ENCODE assay signal across 18 mouse cellular contexts in the genomic region with DNA sequence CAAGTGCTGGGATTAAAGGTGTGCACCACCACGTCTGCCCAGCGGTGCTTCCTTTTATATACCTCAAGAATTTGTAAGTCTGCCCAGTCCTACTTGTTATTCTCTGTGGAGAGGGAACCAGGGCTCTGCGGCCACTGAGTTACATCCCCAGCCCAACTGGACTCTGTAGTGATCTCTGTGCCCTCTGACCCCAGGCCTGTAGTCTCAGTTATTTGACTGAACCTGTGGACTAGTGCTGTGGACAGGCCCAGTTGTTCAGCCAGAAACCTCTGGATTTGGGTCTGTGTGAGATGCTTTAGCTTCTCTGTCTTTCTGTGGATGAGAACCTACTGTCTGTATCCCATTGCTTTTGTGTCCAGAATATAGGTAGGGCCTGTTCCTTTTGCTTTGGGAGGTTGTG.
"Had no signal": no experiment of that assay in that cellular context is flagged by ENCODE, and none has a peak within 500 bp of the region (broad histone marks: within the 10 kb centered on the region; RNA-seq: fewer than 3 reads in every experiment).

No protein-coding gene starts in this region.

- H3K27ac ChIP-seq: lung, embryonic 15.5 days; macrophage; midbrain, embryonic 13.5 days; midbrain, embryonic 15.5 days; neural tube, embryonic 12.5 days; stomach, embryonic 15.5 days; stomach, postnatal 0 days had no signal

- H3K9me3 ChIP-seq: lung, embryonic 15.5 days; megakaryocyte, embryonic 14.5 days; midbrain, embryonic 13.5 days; midbrain, embryonic 15.5 days; neural tube, embryonic 12.5 days; stomach, embryonic 15.5 days had no signal

- H3K4me3 ChIP-seq: lung, embryonic 15.5 days; megakaryocyte, embryonic 14.5 days; midbrain, embryonic 13.5 days; midbrain, embryonic 15.5 days; neural tube, embryonic 12.5 days; stomach, embryonic 15.5 days had no signal

- H3K4me2 ChIP-seq: lung, embryonic 15.5 days; midbrain, embryonic 11.5 days; midbrain, embryonic 13.5 days; midbrain, embryonic 15.5 days; neural tube, embryonic 12.5 days; stomach, embryonic 15.5 days had no signal

- ATAC-seq: liver, postnatal 0 days; lung, postnatal 0 days; midbrain, embryonic 13.5 days; midbrain, embryonic 15.5 days had no signal

- H3K4me1 ChIP-seq: stomach, embryonic 15.5 days had no signal

- DNase-seq: liver, postnatal 0 days; lung, adult 2 months; lung, postnatal 14 days; lung, postnatal 36 days; right cerebral cortex, postnatal 14 days; thymus, adult 2 months; thymus, postnatal 25 days; thymus, postnatal 4 days had no signal

- H3K9ac ChIP-seq: liver, postnatal 0 days; lung, embryonic 15.5 days; midbrain, embryonic 13.5 days; midbrain, embryonic 15.5 days; neural tube, embryonic 12.5 days; stomach, embryonic 15.5 days had no signal

- H3K36me3 ChIP-seq: lung, embryonic 15.5 days; midbrain, embryonic 13.5 days; midbrain, embryonic 15.5 days; neural tube, embryonic 12.5 days; stomach, embryonic 15.5 days had no signal

- H3K27me3 ChIP-seq: lung, embryonic 15.5 days; megakaryocyte, embryonic 14.5 days; midbrain, embryonic 13.5 days; midbrain, embryonic 15.5 days; neural tube, embryonic 12.5 days; stomach, embryonic 15.5 days had no signal
